ENCODE assay signal across 7 mouse cellular contexts in genomic region chr7:109111000-109111399, GRCm38 (mm10). TPM values are rescaled to one million over a fixed set of nuclear protein-coding genes. Genes with fewer than 3 reads are reported as not detected.
A peak's percentile ranks its signal among the peaks of the same experiment; 100 is the strongest.
DNase-seq lines count a peak whose midpoint lies in the region; ATAC-seq and TF ChIP-seq lines count a peak whose summit lies in the region.

No protein-coding gene starts in this region.

- peaks cover 7% of the 10 kb centered on the region for H3K4me1 ChIP-seq in hindbrain, embryonic 16.5 days (ENCODE audit: control insufficient read depth, insufficient read depth, low read depth, low read length)
- H3K4me1 ChIP-seq in liver, embryonic 14.5 days (replicated peaks; ENCODE audit: control insufficient read depth in 2 of 2, insufficient read depth in 2 of 2, low read length in 1 of 2) = peaks cover 56 to 57% of the 10 kb centered on the region in 2 experiments

- H3K27me3 ChIP-seq in hindbrain, embryonic 16.5 days (replicated peaks; ENCODE audit: control insufficient read depth, insufficient read depth, low read length) = no peaks in the 10 kb centered on the region
- H3K27me3 ChIP-seq in liver, embryonic 14.5 days (ENCODE audit: control insufficient read depth, insufficient read depth, low read length) = no peaks in the 10 kb centered on the region

- H3K4me3 ChIP-seq in hindbrain, embryonic 16.5 days (ENCODE audit: low read length) = no peak overlapping the region
- 0 out of 4 replicates have a peak overlapping the region, but pooled peaks of 1 of the 2 experiments have one; percentile 10 for H3K4me3 ChIP-seq in liver, embryonic 14.5 days (ENCODE audit: insufficient read depth in 1 of 2, low read depth in 2 of 2, low read length in 2 of 2)

- no peak overlapping the region for H3K4me2 ChIP-seq in hindbrain, embryonic 16.5 days (ENCODE audit: low read length)
- peak overlapping the region; percentile 66 for H3K4me2 ChIP-seq in liver, embryonic 14.5 days (ENCODE audit: low read depth)

- no peaks in the 10 kb centered on the region for H3K9me3 ChIP-seq in hindbrain, embryonic 16.5 days (ENCODE audit: control insufficient read depth, low read length)
- no peaks in the 10 kb centered on the region for H3K9me3 ChIP-seq in liver, embryonic 14.5 days (ENCODE audit: control insufficient read depth, low read length)

- peak; percentile 13 to 56 for DNase-seq in urinary bladder, postnatal 4 days (ENCODE audit: low spot score in 2 of 2)
- no peak for DNase-seq in urinary bladder, adult 18-20 months (ENCODE audit: low spot score in 2 of 2)
- DNase-seq in liver, embryonic 14.5 days (ENCODE audit: low read depth in 3 of 3, low spot score in 3 of 3) = peak; percentile 73 to 81 (median 76)
- no peak for DNase-seq in ovary, postnatal 14 days (ENCODE audit: low spot score)
- no peak for DNase-seq in adrenal gland, adult 18-20 months (ENCODE audit: low spot score in 2 of 2)
- no peak for DNase-seq in heart, postnatal 14 days

- no peaks in the 10 kb centered on the region for H3K36me3 ChIP-seq in hindbrain, embryonic 16.5 days (ENCODE audit: control insufficient read depth, insufficient read depth, low read length)
- H3K36me3 ChIP-seq in liver, embryonic 14.5 days (replicated peaks; ENCODE audit: control insufficient read depth, insufficient read depth, low read depth) = no peaks in the 10 kb centered on the region

- no peak overlapping the region for H3K27ac ChIP-seq in hindbrain, embryonic 16.5 days (ENCODE audit: low read depth, low read length)
- H3K27ac ChIP-seq in liver, embryonic 14.5 days = peak overlapping the region; percentile 90

- WGBS in hindbrain, embryonic 16.5 days = 23% methylated on average over 5 of the region's 5 CpGs
- WGBS in liver, embryonic 14.5 days (ENCODE audit: insufficient replicate concordance) = 16% methylated on average over 5 of the region's 5 CpGs

- peak; percentile 70 for ATAC-seq in hindbrain, embryonic 16.5 days
- peak; percentile 82 for ATAC-seq in liver, embryonic 14.5 days (ENCODE audit: insufficient read depth)

- H3K9ac ChIP-seq in hindbrain, embryonic 16.5 days (ENCODE audit: low read depth, low read length) = no peak overlapping the region
- H3K9ac ChIP-seq in liver, embryonic 14.5 days (replicated peaks) = peak overlapping the region; percentile 59

- intact Hi-C loops in heart, postnatal 14 days (cut with DNase I) = no loop called here

- no peak; the same call in 1 of the 2 replicates for TF ChIP-seq CTCF in liver, embryonic 14.5 days (IDR thresholded peaks at IDR 0.05; ENCODE audit: low read depth)

- TF ChIP-seq EP300 in liver, embryonic 14.5 days (IDR thresholded peaks at IDR 0.05; ENCODE audit: low read depth) = peak; percentile 92

RNA-seq across cellular contexts. Expression of gene Ric3, which starts 27.9 kb away (rescaled TPM):
- polyA plus RNA-seq in hindbrain, embryonic 16.5 days (2015; fragmentation: Nextera tagmentation; extraction: Ambion mirVana) = 32.2 and 34.3 TPM in 2 replicates
- 0.18 and 0.31 TPM in 2 replicates for polyA plus RNA-seq in liver, embryonic 14.5 days (2012; rRNA removed)
- polyA plus RNA-seq in liver, embryonic 14.5 days (2014; fragmentation: Nextera tagmentation; extraction: Ambion mirVana) = 0.39 and 0.62 TPM in 2 replicates
- total RNA-seq in adrenal gland, adult 18-20 months (2021) = 10 to 100 TPM; 52.7 to 56.1 TPM
- total RNA-seq in heart, postnatal 14 days (2021) = under 1 TPM; 0.55 to 0.95 TPM

Comparison
In these comparisons a context has a peak if more than half of its experiments do, and no peak if none do; other contexts are left out.
1. DNase-seq: peak in urinary bladder, postnatal 4 days (2 of 2) and liver, embryonic 14.5 days (3 of 3); none in urinary bladder, adult 18-20 months (0 of 2), ovary, postnatal 14 days (single experiment), adrenal gland, adult 18-20 months (0 of 2) and heart, postnatal 14 days (0 of 2).
2. RNA of gene Ric3, which starts 27.9 kb away (total RNA-seq): 52.7 to 56.1 TPM in adrenal gland, adult 18-20 months; 0.55 to 0.95 TPM in heart, postnatal 14 days; every median in the first group is over 10 times any median in the second.